Mouse (Mus musculus): ENCODE results near the gene Muc3a. TPM values are rescaled to one million over a fixed set of nuclear protein-coding genes. Genes with fewer than 3 reads are reported as not detected.

Muc3a gene
- polyA plus RNA-seq, 1 experiment from 2014 or later, result 0.11 TPM

Other genes with a start within 250 kb of the Muc3a start
- gene Cldn15, start 245.8 kb downstream of the Muc3a start, polyA plus RNA-seq (2014; fragmentation: Nextera tagmentation; extraction: Ambion mirVana), result 1.5 and 1.7 TPM in 2 replicates
- gene Plod3, start 225.4 kb downstream of the Muc3a start, polyA plus RNA-seq (2014; fragmentation: Nextera tagmentation; extraction: Ambion mirVana), result 28.5 and 41.4 TPM in 2 replicates
- gene Znhit1, start 224.4 kb downstream of the Muc3a start, polyA plus RNA-seq (2014; fragmentation: Nextera tagmentation; extraction: Ambion mirVana), result 80.6 and 93.2 TPM in 2 replicates
- 0.16 and 0.36 TPM in 2 replicates for gene Vgf, start 186.0 kb downstream of the Muc3a start, polyA plus RNA-seq (2014; fragmentation: Nextera tagmentation; extraction: Ambion mirVana)
- 145 and 152 TPM in 2 replicates for gene Ap1s1, start 166.3 kb downstream of the Muc3a start, polyA plus RNA-seq (2014; fragmentation: Nextera tagmentation; extraction: Ambion mirVana)
- gene Serpine1, start 140.1 kb downstream of the Muc3a start, polyA plus RNA-seq (2014; fragmentation: Nextera tagmentation; extraction: Ambion mirVana), result 0.26 and 0.32 TPM in 2 replicates
- 9.7 TPM in 2 replicates for gene Trim56, start 96.2 kb downstream of the Muc3a start, polyA plus RNA-seq (2014; fragmentation: Nextera tagmentation; extraction: Ambion mirVana)
- gene Muc3, start 63.1 kb downstream of the Muc3a start, polyA plus RNA-seq (2014; fragmentation: Nextera tagmentation; extraction: Ambion mirVana), result not detected in 2 replicates
- gene Ache, start 75.1 kb upstream of the Muc3a start, polyA plus RNA-seq (2014; fragmentation: Nextera tagmentation; extraction: Ambion mirVana), result 0.57 and 0.58 TPM in 2 replicates
- gene Ufsp1, start 82.2 kb upstream of the Muc3a start, polyA plus RNA-seq (2014; fragmentation: Nextera tagmentation; extraction: Ambion mirVana), result 6.2 and 6.4 TPM in 2 replicates
- gene Srrt, start 95.3 kb upstream of the Muc3a start, polyA plus RNA-seq (2014; fragmentation: Nextera tagmentation; extraction: Ambion mirVana), result 104 and 141 TPM in 2 replicates
- 52.7 and 62.5 TPM in 2 replicates for gene Trip6, start 102.0 kb upstream of the Muc3a start, polyA plus RNA-seq (2014; fragmentation: Nextera tagmentation; extraction: Ambion mirVana)
- 5.7 and 8.5 TPM in 2 replicates for gene Slc12a9, start 121.2 kb upstream of the Muc3a start, polyA plus RNA-seq (2014; fragmentation: Nextera tagmentation; extraction: Ambion mirVana)
- gene Ephb4, start 137.7 kb upstream of the Muc3a start, polyA plus RNA-seq (2014; fragmentation: Nextera tagmentation; extraction: Ambion mirVana), result 30.9 and 58.9 TPM in 2 replicates